Comparison of ENCODE assay signal across 9 mouse cellular contexts in the genomic region with DNA sequence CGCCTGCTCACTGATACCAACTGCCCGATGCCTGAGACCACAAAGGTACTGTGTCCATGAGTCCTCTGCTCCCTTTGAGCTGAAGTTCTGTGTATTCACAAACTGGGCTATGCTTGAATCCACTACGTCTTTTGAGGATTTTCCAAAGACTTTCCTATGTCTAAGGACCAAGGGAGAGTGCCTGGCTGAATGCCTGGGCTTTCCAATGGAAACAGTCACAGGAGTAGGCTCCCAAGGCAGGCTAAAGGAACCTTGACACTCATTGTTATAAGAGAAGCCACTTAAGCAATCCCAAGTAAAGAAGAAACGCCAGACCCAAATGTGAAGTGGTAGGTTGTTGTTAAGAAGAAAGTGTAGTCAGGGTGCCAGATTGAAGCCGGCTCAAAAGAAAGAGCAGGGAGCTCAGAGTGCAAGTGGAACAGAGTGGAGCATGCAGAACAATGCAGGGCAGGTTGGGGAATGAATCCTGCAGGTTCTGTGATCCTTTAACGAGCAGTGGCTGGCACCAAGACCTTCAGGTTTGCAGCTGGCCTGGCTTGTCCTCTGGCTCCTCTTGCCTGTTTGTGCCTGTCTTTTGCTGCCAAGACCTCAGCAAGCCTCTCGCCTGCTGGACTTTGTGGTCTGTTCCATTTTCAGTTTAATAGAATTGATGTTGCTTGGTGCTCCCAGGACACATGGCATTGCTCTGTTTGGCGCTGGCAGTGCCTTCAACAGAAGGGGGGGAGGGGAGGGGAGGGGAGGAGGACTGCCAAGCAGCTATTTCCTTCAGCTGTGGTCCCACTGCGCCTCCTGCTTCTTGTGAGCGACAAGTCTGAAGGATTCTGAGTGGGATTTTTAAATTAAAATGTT. TPM values are rescaled to one million over a fixed set of nuclear protein-coding genes. Genes with fewer than 3 reads are reported as not detected.
DNase-seq lines count a peak whose midpoint lies in the region; ATAC-seq and TF ChIP-seq lines count a peak whose summit lies in the region.
"Had no signal": no experiment of that assay in that cellular context is flagged by ENCODE, and none has a peak within 500 bp of the region (broad histone marks: within the 10 kb centered on the region; RNA-seq: fewer than 3 reads in every experiment).

No protein-coding gene starts in this region.

- H3K9ac ChIP-seq in midbrain, embryonic 13.5 days (replicated peaks): no peak overlapping the region
- H3K9ac ChIP-seq: liver, embryonic 15.5 days had no signal

- no peak overlapping the region for H3K27ac ChIP-seq in cortical plate, adult 2 months (ENCODE audit: insufficient read depth, low read length)
- H3K27ac ChIP-seq in midbrain, embryonic 13.5 days: no peak overlapping the region
- H3K27ac ChIP-seq: liver, embryonic 15.5 days had no signal

- 0 out of 2 replicates have a peak, but pooled peaks have one; percentile 37 for ATAC-seq in midbrain, embryonic 13.5 days
- ATAC-seq in granulocyte monocyte progenitor cell, adult 5-6 weeks (replicated peaks; ENCODE audit: poor library complexity, severe bottlenecking): no peak

- H3K4me2 ChIP-seq in midbrain, embryonic 13.5 days (replicated peaks): no peak overlapping the region
- H3K4me2 ChIP-seq: liver, embryonic 15.5 days had no signal

- peak; percentile 36 for TF ChIP-seq CTCF in cortical plate, adult 2 months (IDR thresholded peaks at IDR 0.05; ENCODE audit: extremely low read depth, insufficient read depth, low read length)

- no peak overlapping the region for H3K4me3 ChIP-seq in cortical plate, adult 2 months (ENCODE audit: insufficient read depth, low read length)
- H3K4me3 ChIP-seq in midbrain, embryonic 13.5 days (replicated peaks): no peak overlapping the region
- H3K4me3 ChIP-seq: liver, embryonic 15.5 days had no signal

- 72% methylated on average over 10 of the region's 10 CpGs for WGBS in midbrain, embryonic 13.5 days

- no peaks in the 10 kb centered on the region for H3K36me3 ChIP-seq in midbrain, embryonic 13.5 days
- H3K36me3 ChIP-seq: liver, embryonic 15.5 days had no signal

- TF ChIP-seq POLR2A in cortical plate, adult 2 months (IDR thresholded peaks at IDR 0.05; ENCODE audit: extremely low read depth, insufficient read depth, low read length): no peak

- H3K9me3 ChIP-seq in midbrain, embryonic 13.5 days: no peaks in the 10 kb centered on the region
- H3K9me3 ChIP-seq: liver, embryonic 15.5 days had no signal

- peak; percentile 61 to 65 for DNase-seq in kidney, adult 8-10 months
- no peak for DNase-seq in kidney, postnatal 10 days
- DNase-seq in cerebellum, adult 11-12 months: peak; percentile 87
- DNase-seq in thymus, postnatal 10 days (ENCODE audit: low spot score in 2 of 2): no peak
- DNase-seq in liver: no peak

- no peaks in the 10 kb centered on the region for H3K4me1 ChIP-seq in cortical plate, adult 2 months (ENCODE audit: control insufficient read depth, insufficient read depth, low read length)
- H3K4me1 ChIP-seq in midbrain, embryonic 13.5 days (replicated peaks): no peaks in the 10 kb centered on the region
- H3K4me1 ChIP-seq: liver, embryonic 15.5 days had no signal

- H3K27me3 ChIP-seq in midbrain, embryonic 13.5 days: no peaks in the 10 kb centered on the region
- H3K27me3 ChIP-seq: liver, embryonic 15.5 days had no signal

RNA-seq across cellular contexts. Expression of a gene that starts 22.9 kb away (rescaled TPM):
- polyA plus RNA-seq in cortical plate, adult 2 months (2012; rRNA removed): 100 and 104 TPM in 2 replicates
- 25.7 and 32.0 TPM in 2 replicates for polyA plus RNA-seq in midbrain, embryonic 13.5 days (2015; fragmentation: Nextera tagmentation; extraction: Ambion mirVana)
- 0.47 TPM in 1 of 2 replicates, not detected in the other for total RNA-seq in granulocyte monocyte progenitor cell, adult 5-6 weeks (2014; fragmentation: Nextera tagmentation)
- 2.0 and 2.6 TPM in 2 replicates for total RNA-seq in granulocyte monocyte progenitor cell, adult 5-6 weeks (2017)

Comparison
In these comparisons a context has a peak if more than half of its experiments do, and no peak if none do; other contexts are left out.
1. DNase-seq: peak in kidney, adult 8-10 months (2 of 2) and cerebellum, adult 11-12 months (single experiment); none in kidney, postnatal 10 days (single experiment), thymus, postnatal 10 days (0 of 2) and liver (single experiment).